Mouse (Mus musculus): Measurements from ENCODE around the gene Alox5ap.

Gene Alox5ap

GRCm38 (mm10) chr5:149320534-149321482, 56.2 kb downstream of the Alox5ap start:
- TF ChIP-seq GATA4 (IDR thresholded peaks at IDR 0.05; ENCODE audit: insufficient replicate concordance, low read length) = no peak

- TF ChIP-seq GATA4 (IDR thresholded peaks at IDR 0.05; ENCODE audit: insufficient replicate concordance, low read length) = no peak
Measured at GRCm38 (mm10) chr5:149321909-149322841, 57.6 kb downstream of the Alox5ap start.

- TF ChIP-seq GATA4 (IDR thresholded peaks at IDR 0.05; ENCODE audit: insufficient replicate concordance, low read length) = no peak
Measured at GRCm38 (mm10) chr5:149322938-149323553, 58.5 kb downstream of the Alox5ap start.

DNA sequence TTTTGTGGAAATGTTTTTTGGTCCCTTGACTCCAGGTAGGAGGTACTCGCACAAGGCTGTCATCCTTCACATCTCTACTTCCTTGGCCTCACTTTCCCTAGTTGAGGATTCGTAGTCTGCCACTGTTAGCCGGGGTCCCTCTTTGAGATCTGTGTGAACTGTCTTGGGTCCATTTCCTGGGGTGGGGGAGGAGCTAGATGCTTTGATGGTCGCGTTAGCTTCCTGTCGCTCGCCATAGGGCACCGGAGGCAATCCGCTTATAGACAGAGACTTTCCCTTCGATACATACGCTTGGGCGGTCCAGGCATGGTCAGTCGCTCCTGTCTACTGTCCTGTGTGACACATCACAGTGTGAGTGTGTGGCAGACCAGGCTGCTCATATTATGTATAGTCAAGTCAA, 60.2 kb downstream of the Alox5ap start:
- TF ChIP-seq GATA4 (IDR thresholded peaks at IDR 0.05; ENCODE audit: insufficient replicate concordance, low read length) = no peak

GRCm38 (mm10) chr5:149329098-149329887, 64.7 kb downstream of the Alox5ap start:
- no peak for TF ChIP-seq GATA4 (IDR thresholded peaks at IDR 0.05; ENCODE audit: insufficient replicate concordance, low read length)

DNA sequence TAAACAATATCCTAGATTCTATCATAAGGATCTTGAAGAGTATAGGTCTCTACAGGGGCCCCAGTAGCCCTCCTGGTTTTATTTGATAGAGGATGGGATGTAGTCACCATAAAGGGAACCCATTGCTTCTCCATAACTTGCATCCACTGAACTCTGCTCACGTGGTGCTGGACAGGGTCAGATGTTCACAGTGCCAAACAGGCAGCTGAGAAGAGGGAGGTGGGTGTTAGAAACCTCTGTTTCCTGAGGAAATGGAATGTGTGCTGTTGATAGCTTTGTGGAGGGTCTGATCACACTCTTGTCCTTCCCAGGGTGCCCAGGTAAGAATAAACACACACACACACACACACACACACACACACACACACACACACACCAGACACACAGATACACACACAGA, 66.0 kb downstream of the Alox5ap start:
- TF ChIP-seq GATA4 (IDR thresholded peaks at IDR 0.05; ENCODE audit: insufficient replicate concordance, low read length) = no peak

- TF ChIP-seq GATA4 (IDR thresholded peaks at IDR 0.05; ENCODE audit: insufficient replicate concordance, low read length) = no peak
Measured at GRCm38 (mm10) chr5:149331407-149332143, 67.0 kb downstream of the Alox5ap start.

DNA sequence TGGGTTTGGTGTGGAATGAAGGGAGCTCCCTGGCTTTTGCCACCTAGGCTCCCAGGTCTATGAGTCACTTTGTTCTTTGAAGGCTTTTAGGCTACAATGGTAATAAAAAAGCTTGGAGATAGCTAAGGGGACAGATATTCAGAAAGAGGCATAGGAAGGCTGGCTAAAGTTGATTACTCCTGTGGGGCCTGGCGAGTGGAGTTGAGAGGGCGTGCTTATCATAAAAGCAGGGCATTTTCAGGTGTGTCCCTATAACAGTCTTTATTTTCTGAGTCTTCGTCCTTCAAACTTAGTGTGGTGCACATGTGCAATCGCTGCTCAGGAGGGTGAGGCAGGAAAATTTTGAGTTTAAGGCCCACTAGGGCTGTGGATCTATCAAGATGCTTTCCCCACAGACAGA, 68.2 kb downstream of the Alox5ap start:
- no peak for TF ChIP-seq GATA4 (IDR thresholded peaks at IDR 0.05; ENCODE audit: insufficient replicate concordance, low read length)

DNA sequence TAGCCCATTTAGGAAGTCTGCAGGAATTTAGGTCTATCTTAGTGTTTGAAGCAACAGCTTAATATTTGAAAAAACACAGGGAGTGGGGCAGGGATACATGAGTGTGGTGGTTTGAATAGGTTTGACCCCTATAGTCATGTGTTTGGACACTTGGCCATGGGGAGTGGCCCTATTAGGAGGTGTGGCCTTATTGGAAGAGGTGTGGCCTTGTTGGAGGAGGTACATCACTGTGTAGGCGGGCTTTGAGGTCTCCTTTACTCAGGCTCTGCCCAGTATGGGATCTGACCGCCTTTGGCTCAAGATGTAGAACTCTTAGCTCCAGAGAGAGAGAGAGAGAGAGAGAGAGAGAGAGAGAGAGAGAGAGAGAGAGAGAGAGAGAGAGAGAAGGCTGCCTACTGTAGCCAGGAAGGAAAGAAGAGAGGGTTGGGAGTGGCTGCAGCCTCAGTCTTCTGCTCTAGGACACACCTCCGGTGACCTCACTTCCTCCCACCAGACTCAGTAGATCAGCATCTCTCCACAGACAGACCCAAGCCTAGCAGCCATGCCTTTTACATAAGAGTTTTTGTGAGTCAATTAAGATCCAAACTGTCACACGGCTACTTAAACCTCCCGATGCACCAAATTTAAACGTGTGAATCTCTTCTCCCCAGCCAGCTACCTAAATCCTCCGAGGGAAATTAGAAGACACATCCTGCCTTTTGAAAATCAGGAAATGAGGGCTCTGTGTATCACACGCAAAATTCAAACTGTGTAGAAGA, 69.6 kb downstream of the Alox5ap start:
- no peak for TF ChIP-seq GATA4 (IDR thresholded peaks at IDR 0.05; ENCODE audit: insufficient replicate concordance, low read length)

DNA sequence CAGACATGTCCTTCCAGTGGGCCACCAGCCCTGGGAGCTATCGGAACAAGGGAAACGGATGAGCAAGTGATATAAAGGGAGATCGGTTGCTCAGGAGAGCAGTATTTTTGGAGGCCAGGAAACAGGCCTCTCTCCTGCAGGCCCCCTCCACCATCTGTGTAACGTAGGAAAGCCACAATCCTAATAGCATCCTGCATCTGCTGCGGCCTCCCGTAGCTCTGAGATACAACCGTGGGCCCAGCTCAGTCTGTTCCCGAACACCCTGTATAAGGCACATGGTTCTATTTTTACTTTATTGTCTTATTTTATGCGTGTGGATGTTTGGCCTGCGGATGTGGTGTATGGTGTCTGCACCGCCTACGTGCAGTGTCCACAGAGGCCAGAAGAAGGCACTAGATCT, 70.4 kb downstream of the Alox5ap start:
- TF ChIP-seq GATA4 (IDR thresholded peaks at IDR 0.05; ENCODE audit: insufficient replicate concordance, low read length) = no peak

GRCm38 (mm10) chr5:149335563-149336238, 71.1 kb downstream of the Alox5ap start:
- TF ChIP-seq GATA4 (IDR thresholded peaks at IDR 0.05; ENCODE audit: insufficient replicate concordance, low read length) = no peak

- no peak for TF ChIP-seq GATA4 (IDR thresholded peaks at IDR 0.05; ENCODE audit: insufficient replicate concordance, low read length)
Measured at GRCm38 (mm10) chr5:149337148-149337547, 72.6 kb downstream of the Alox5ap start.
